Mouse (Mus musculus): ENCODE results near the gene Sohlh1. TPM values are rescaled to one million over a fixed set of nuclear protein-coding genes. Genes with fewer than 3 reads are reported as not detected.
A peak's percentile ranks its signal among the peaks of the same experiment; 100 is the strongest.

Gene Sohlh1
- polyA plus RNA-seq, 2 experiments: not detected

- H3K9me3 ChIP-seq (ENCODE audit: control insufficient read depth, low read length): no peaks in the 10 kb centered on the region
- H3K4me1 ChIP-seq (replicated peaks; ENCODE audit: control insufficient read depth in 2 of 2, insufficient read depth in 2 of 2, low read length in 1 of 2): no peaks in the 10 kb centered on the region
- H3K36me3 ChIP-seq (replicated peaks; ENCODE audit: control insufficient read depth, insufficient read depth, low read depth): no peaks in the 10 kb centered on the region
- peaks cover 22% of the 10 kb centered on the region for H3K27me3 ChIP-seq (ENCODE audit: control insufficient read depth, insufficient read depth, low read length)
- no peak overlapping the region for H3K9ac ChIP-seq (replicated peaks)
- TF ChIP-seq EP300 (IDR thresholded peaks at IDR 0.05; ENCODE audit: low read depth) (no peak), CTCF (IDR thresholded peaks at IDR 0.05; ENCODE audit: low read depth) (no peak)
- no peak for ATAC-seq (ENCODE audit: insufficient read depth)
- H3K4me3 ChIP-seq (ENCODE audit: insufficient read depth in 1 of 2, low read depth in 2 of 2, low read length in 2 of 2): no peak overlapping the region
- no peak overlapping the region for H3K4me2 ChIP-seq (ENCODE audit: low read depth)
- DNase-seq (ENCODE audit: low read depth in 3 of 3, low spot score in 3 of 3): no peak
- WGBS (ENCODE audit: insufficient replicate concordance): 22% methylated on average over 5 of the region's 5 CpGs
- no peak overlapping the region for H3K27ac ChIP-seq
These were observed 19.6 kb upstream of the Sohlh1 start for GRCm38 (mm10) chr2:25866656-25867055.

- WGBS (ENCODE audit: insufficient replicate concordance): 14% methylated on average over 4 of the region's 4 CpGs
- no peak overlapping the region for H3K9ac ChIP-seq (replicated peaks)
- H3K4me1 ChIP-seq (replicated peaks; ENCODE audit: control insufficient read depth in 2 of 2, insufficient read depth in 2 of 2, low read length in 1 of 2): no peaks in the 10 kb centered on the region
- peaks cover 22% of the 10 kb centered on the region for H3K27me3 ChIP-seq (ENCODE audit: control insufficient read depth, insufficient read depth, low read length)
- H3K4me2 ChIP-seq (ENCODE audit: low read depth): no peak overlapping the region
- H3K9me3 ChIP-seq (ENCODE audit: control insufficient read depth, low read length): no peaks in the 10 kb centered on the region
- no peak for TF ChIP-seq EP300 (IDR thresholded peaks at IDR 0.05; ENCODE audit: low read depth)
- TF ChIP-seq CTCF (IDR thresholded peaks at IDR 0.05; ENCODE audit: low read depth): no peak
- ATAC-seq (ENCODE audit: insufficient read depth): no peak
- H3K27ac ChIP-seq: no peak overlapping the region
- DNase-seq (ENCODE audit: low read depth in 3 of 3, low spot score in 3 of 3): no peak
- no peak overlapping the region for H3K4me3 ChIP-seq (ENCODE audit: insufficient read depth in 1 of 2, low read depth in 2 of 2, low read length in 2 of 2)
- H3K36me3 ChIP-seq (replicated peaks; ENCODE audit: control insufficient read depth, insufficient read depth, low read depth): no peaks in the 10 kb centered on the region
These were observed 18.4 kb upstream of the Sohlh1 start for GRCm38 (mm10) chr2:25865412-25865811.

- H3K9ac ChIP-seq (replicated peaks): no peak overlapping the region
- ATAC-seq (ENCODE audit: insufficient read depth) (no peak), DNase-seq (ENCODE audit: low read depth in 3 of 3, low spot score in 3 of 3) (no peak)
- no peak overlapping the region for H3K4me2 ChIP-seq (ENCODE audit: low read depth)
- TF ChIP-seq EP300 (IDR thresholded peaks at IDR 0.05; ENCODE audit: low read depth) (no peak), CTCF (IDR thresholded peaks at IDR 0.05; ENCODE audit: low read depth) (no peak)
- no peaks in the 10 kb centered on the region for H3K9me3 ChIP-seq (ENCODE audit: control insufficient read depth, low read length)
- no peaks in the 10 kb centered on the region for H3K4me1 ChIP-seq (replicated peaks; ENCODE audit: control insufficient read depth in 2 of 2, insufficient read depth in 2 of 2, low read length in 1 of 2)
- H3K36me3 ChIP-seq (replicated peaks; ENCODE audit: control insufficient read depth, insufficient read depth, low read depth): no peaks in the 10 kb centered on the region
- no peak overlapping the region for H3K27ac ChIP-seq
- H3K4me3 ChIP-seq (ENCODE audit: insufficient read depth in 1 of 2, low read depth in 2 of 2, low read length in 2 of 2): no peak overlapping the region
- WGBS (ENCODE audit: insufficient replicate concordance): 3% methylated on average over 18 of the region's 18 CpGs
- H3K27me3 ChIP-seq (ENCODE audit: control insufficient read depth, insufficient read depth, low read length): peaks cover 22% of the 10 kb centered on the region
These were observed 17.2 kb upstream of the Sohlh1 start for GRCm38 (mm10) chr2:25864230-25864629.

GRCm38 (mm10) chr2:25863337-25864131 is 16.5 kb upstream of the Sohlh1 start, which contains the start of gene Kcnt1:
Gene Kcnt1, plus strand, starts transcription at chr2:25863734.
- H3K9ac ChIP-seq (replicated peaks): no peak within 1 kb of the TSS
- no peak for ATAC-seq (ENCODE audit: insufficient read depth)
- H3K4me1 ChIP-seq (replicated peaks; ENCODE audit: control insufficient read depth in 2 of 2, insufficient read depth in 2 of 2, low read length in 1 of 2): no peaks in the 10 kb centered on the region
- H3K4me3 ChIP-seq (ENCODE audit: insufficient read depth in 1 of 2, low read depth in 2 of 2, low read length in 2 of 2): peak within 1 kb of the TSS in 1 of 2 experiments; percentile 17; a peak in 2 of 4 replicates
- peak within 1 kb of the TSS; percentile 50 for H3K4me2 ChIP-seq (ENCODE audit: low read depth)
- TF ChIP-seq CTCF (IDR thresholded peaks at IDR 0.05; ENCODE audit: low read depth): no peak
- 1% methylated on average over 52 of the region's 53 CpGs for WGBS (ENCODE audit: insufficient replicate concordance)
- H3K27ac ChIP-seq: no peak within 1 kb of the TSS
- peaks cover 22% of the 10 kb centered on the region for H3K27me3 ChIP-seq (ENCODE audit: control insufficient read depth, insufficient read depth, low read length)
- DNase-seq (ENCODE audit: low read depth in 3 of 3, low spot score in 3 of 3): no peak
- H3K36me3 ChIP-seq (replicated peaks; ENCODE audit: control insufficient read depth, insufficient read depth, low read depth): no peaks in the 10 kb centered on the region
- no peaks in the 10 kb centered on the region for H3K9me3 ChIP-seq (ENCODE audit: control insufficient read depth, low read length)

- no peaks in the 10 kb centered on the region for H3K4me1 ChIP-seq (replicated peaks; ENCODE audit: control insufficient read depth in 2 of 2, insufficient read depth in 2 of 2, low read length in 1 of 2)
- no peak overlapping the region for H3K9ac ChIP-seq (replicated peaks)
- no peak for ATAC-seq (ENCODE audit: insufficient read depth)
- no peak overlapping the region for H3K27ac ChIP-seq
- no peak for TF ChIP-seq CTCF (IDR thresholded peaks at IDR 0.05; ENCODE audit: low read depth)
- TF ChIP-seq EP300 (IDR thresholded peaks at IDR 0.05; ENCODE audit: low read depth): no peak
- H3K27me3 ChIP-seq (ENCODE audit: control insufficient read depth, insufficient read depth, low read length): peaks cover 22% of the 10 kb centered on the region
- DNase-seq (ENCODE audit: low read depth in 3 of 3, low spot score in 3 of 3): no peak
- H3K36me3 ChIP-seq (replicated peaks; ENCODE audit: control insufficient read depth, insufficient read depth, low read depth): no peaks in the 10 kb centered on the region
- no peak overlapping the region for H3K4me3 ChIP-seq (ENCODE audit: insufficient read depth in 1 of 2, low read depth in 2 of 2, low read length in 2 of 2)
- 33% methylated on average over 5 of the region's 5 CpGs for WGBS (ENCODE audit: insufficient replicate concordance)
- no peaks in the 10 kb centered on the region for H3K9me3 ChIP-seq (ENCODE audit: control insufficient read depth, low read length)
- H3K4me2 ChIP-seq (ENCODE audit: low read depth): no peak overlapping the region
These were observed 15.7 kb upstream of the Sohlh1 start for GRCm38 (mm10) chr2:25862696-25863270.

Data from liver, embryonic 14.5 days (tissue).